Mouse (Mus musculus) heart, postnatal 0 days (tissue): ENCODE measurements around the gene Fhl4.

Experiments used
- CTCF ChIP-seq: IDR thresholded peaks from 2 replicates; pipeline ENCODE4 v1.5.1; 2016; ENCODE audit warnings: antibody characterized with exemption, control low read depth, low read depth
- EP300 ChIP-seq: IDR thresholded peaks from 2 replicates; pipeline ENCODE4 v1.6.1; 2016; ENCODE audit warnings: antibody characterized with exemption, low read depth

DNA sequence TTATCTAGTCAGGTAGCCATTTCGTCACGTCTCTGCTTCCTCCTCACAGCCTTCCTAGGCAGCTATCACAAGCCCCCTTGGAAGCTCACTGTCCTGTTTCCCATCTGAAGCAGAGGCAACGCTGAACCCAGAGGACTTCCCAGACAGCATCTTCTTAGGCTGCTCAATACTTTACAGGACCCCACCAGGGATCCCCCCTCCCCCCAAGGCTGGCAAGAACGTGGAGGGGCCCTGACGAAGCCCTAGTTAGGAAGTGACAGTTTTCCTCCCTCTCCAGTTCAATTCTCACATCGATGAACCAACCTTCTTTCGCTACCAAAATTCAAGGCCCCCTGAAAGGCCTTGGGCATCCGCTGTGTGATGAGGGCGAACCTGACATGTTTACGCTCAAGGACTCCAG, 454 bp downstream of the Fhl4 start:
- TF ChIP-seq CTCF (no peak), EP300 (no peak)
